Mouse (Mus musculus) bone marrow macrophage, adult 2 months (primary cell): ENCODE measurements around the gene Ppfibp2.

Source experiments
- CTCF ChIP-seq: IDR thresholded peaks from 2 replicates; pipeline ENCODE4 v1.5.1; 2012; ENCODE audit warnings: low read depth, mild to moderate bottlenecking, low read length, moderate library complexity
- POLR2A ChIP-seq: IDR thresholded peaks from 2 replicates; pipeline ENCODE4 v1.6.1; 2012; ENCODE audit warnings: mild to moderate bottlenecking, low read depth, low read length, borderline replicate concordance

DNA sequence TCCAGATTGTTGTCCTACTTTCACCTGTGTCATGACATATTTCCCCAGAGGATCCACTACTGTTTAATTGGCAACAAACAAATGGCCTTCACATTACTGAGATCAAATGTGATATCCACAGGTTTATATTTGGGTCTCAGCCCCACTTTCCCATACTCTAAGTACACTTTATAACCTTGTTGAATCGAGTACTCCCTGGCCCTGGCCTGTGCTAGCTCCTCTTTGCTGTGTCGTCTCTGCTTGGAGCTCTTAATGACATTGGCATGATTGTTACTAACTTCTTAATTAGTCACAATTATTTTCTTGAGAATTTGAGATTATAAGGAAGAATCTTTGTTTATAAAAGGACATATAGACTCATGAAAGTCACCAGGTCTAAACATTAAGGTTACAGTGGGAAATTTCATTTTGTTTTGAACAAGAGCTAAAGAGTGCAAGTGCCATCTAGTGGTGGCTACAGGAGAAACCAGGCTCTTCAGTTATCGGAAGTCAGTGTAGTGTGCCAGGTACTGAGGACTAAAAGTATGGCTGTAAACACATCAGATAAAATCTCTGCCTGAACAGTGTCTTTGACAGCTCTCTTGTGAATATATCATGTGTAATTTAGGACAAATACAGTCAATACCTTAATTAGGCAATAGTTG lies 193.1 kb downstream of the Ppfibp2 start:
- TF ChIP-seq CTCF = no peak
- no peak for TF ChIP-seq POLR2A
